Mouse (Mus musculus) forebrain, postnatal 0 days (tissue): ENCODE results near the gene Thsd4. TPM values are rescaled to one million over a fixed set of nuclear protein-coding genes. Genes with fewer than 3 reads are reported as not detected.

Experiments used
- ATAC-seq: fragments of 200-750 bp; cut with Nextera tagmentation; 2 replicates; pipeline ENCODE4 v1.8.0; 2017; ENCODE audit warnings: mild to moderate bottlenecking, moderate library complexity
- DNase-seq: peaks from one replicate; pipeline ENCODE4 v3.0.0-alpha.2; 2015
- H3K27ac ChIP-seq: fragments of 300-500 bp; sonication (generic); 2 replicates; pipeline ENCODE4 v1.5.1; 2014; ENCODE audit warnings: low read depth, mild to moderate bottlenecking, antibody characterized with exemption, low read length, moderate library complexity, mixed read lengths
- H3K27me3 ChIP-seq: fragments of 300-500 bp; sonication (generic); 2 replicates; pipeline ENCODE4 v1.6.1; 2014; ENCODE audit warnings: mild to moderate bottlenecking, low read length, mixed read lengths; ENCODE audit not compliant: insufficient read depth
- H3K36me3 ChIP-seq: fragments of 300-500 bp; sonication (generic); 2 replicates; pipeline ENCODE4 v1.6.1; 2014; ENCODE audit warnings: mild to moderate bottlenecking, moderate library complexity; ENCODE audit not compliant: insufficient read depth
- H3K4me1 ChIP-seq: fragments of 300-500 bp; sonication (generic); 2 replicates; pipeline ENCODE4 v1.6.1; 2014; ENCODE audit warnings: antibody characterized with exemption; ENCODE audit not compliant: insufficient read depth
- H3K4me2 ChIP-seq: fragments of 300-500 bp; sonication (generic); 2 replicates; pipeline ENCODE4 v1.6.1; 2014; ENCODE audit warnings: low read depth, mild to moderate bottlenecking, moderate library complexity
- H3K4me3 ChIP-seq: fragments of 300-500 bp; sonication (generic); 2 replicates; pipeline ENCODE4 v1.5.1; 2014; ENCODE audit warnings: low read depth, low read length, mixed read lengths
- H3K9ac ChIP-seq: fragments of 300-500 bp; sonication (generic); 2 replicates; pipeline ENCODE4 v1.6.1; 2014; ENCODE audit warnings: mild to moderate bottlenecking
- H3K9me3 ChIP-seq: fragments of 300-500 bp; sonication (generic); 2 replicates; pipeline ENCODE4 v1.6.1; 2016; ENCODE audit warnings: low read length
- CTCF ChIP-seq: sonication (generic); IDR thresholded peaks from 2 replicates; pipeline ENCODE4 v1.5.1; 2016; ENCODE audit warnings: antibody characterized with exemption, control low read depth, low read depth
- WGBS: fragments of 180-500 bp; shearing (Covaris S2); extraction: QIAGEN DNeasy Blood & Tissue Kit; methylation state at CpG from one replicate; pipeline ENCODE4 v1.1.7; 2014; 5-methylcytosine and 5-hydroxymethylcytosine counted together
- polyA plus RNA-seq: library from polyadenylated mRNA; unstranded; fragments of >200 nt; fragmentation: Nextera tagmentation; extraction: Ambion mirVana; gene quantifications from 2 replicates; pipeline ENCODE4 v1.2.1, GENCODE M21; 2015
- total RNA-seq: library from RNA; depleted of rRNA; stranded (reverse); fragments of >200 nt; gene quantifications from 2 replicates; pipeline ENCODE4 v1.2.3, GENCODE M21; 2014

Gene Thsd4
- total and polyA plus RNA-seq, 2 experiments from 2014 or later, result 3.5 to 14.2 TPM

- Histone ChIP-seq H3K4me3 (no peak overlapping the region), H3K27me3 (no peaks in the 10 kb centered on the region), H3K27ac (no peak overlapping the region), H3K4me1 (no peaks in the 10 kb centered on the region), H3K36me3 (no peaks in the 10 kb centered on the region), H3K9ac (no peak overlapping the region), H3K4me2 (no peak overlapping the region), H3K9me3 (no peaks in the 10 kb centered on the region)
- ATAC-seq, result no peak
- WGBS, result 63% methylated on average over 6 of the region's 6 CpGs
- no peak for DNase-seq
- no peak for TF ChIP-seq CTCF
Observed at GRCm38 (mm10) chr9:59955692-59956091, 566.2 kb downstream of the Thsd4 start.

GRCm38 (mm10) chr9:59955199-59955598 lies 566.6 kb downstream of the Thsd4 start:
- no peak for TF ChIP-seq CTCF
- H3K36me3 ChIP-seq, result no peaks in the 10 kb centered on the region
- H3K9ac ChIP-seq, result no peak overlapping the region
- no peak overlapping the region for H3K4me2 ChIP-seq
- H3K4me3 ChIP-seq, result no peak overlapping the region
- H3K27me3 ChIP-seq, result no peaks in the 10 kb centered on the region
- H3K9me3 ChIP-seq, result no peaks in the 10 kb centered on the region
- no peak for DNase-seq
- ATAC-seq, result no peak
- H3K27ac ChIP-seq, result no peak overlapping the region
- WGBS, result 57% methylated on average over 3 of the region's 3 CpGs
- H3K4me1 ChIP-seq, result no peaks in the 10 kb centered on the region

- no peak for TF ChIP-seq CTCF
- no peaks in the 10 kb centered on the region for H3K4me1 ChIP-seq
- H3K9me3 ChIP-seq, result no peaks in the 10 kb centered on the region
- DNase-seq, result no peak
- no peak overlapping the region for H3K27ac ChIP-seq
- H3K9ac ChIP-seq, result no peak overlapping the region
- WGBS, result 85% methylated on average over 7 of the region's 7 CpGs
- H3K36me3 ChIP-seq, result no peaks in the 10 kb centered on the region
- no peaks in the 10 kb centered on the region for H3K27me3 ChIP-seq
- H3K4me2 ChIP-seq, result no peak overlapping the region
- no peak overlapping the region for H3K4me3 ChIP-seq
- no peak for ATAC-seq
Observed at GRCm38 (mm10) chr9:59953556-59953955, 568.3 kb downstream of the Thsd4 start.

GRCm38 (mm10) chr9:59952515-59953070 lies 569.3 kb downstream of the Thsd4 start:
- Histone ChIP-seq H3K27me3 (no peaks in the 10 kb centered on the region), H3K4me1 (no peaks in the 10 kb centered on the region), H3K36me3 (no peaks in the 10 kb centered on the region), H3K4me2 (no peak overlapping the region), H3K9ac (no peak overlapping the region), H3K9me3 (no peaks in the 10 kb centered on the region), H3K4me3 (no peak overlapping the region), H3K27ac (no peak overlapping the region)
- ATAC-seq (no peak), DNase-seq (no peak)
- 61% methylated on average over 8 of the region's 8 CpGs for WGBS
- TF ChIP-seq CTCF, result no peak

GRCm38 (mm10) chr9:59951943-59952342 lies 569.9 kb downstream of the Thsd4 start:
- ATAC-seq (no peak), DNase-seq (no peak)
- Histone ChIP-seq H3K9ac (no peak overlapping the region), H3K36me3 (no peaks in the 10 kb centered on the region), H3K4me2 (no peak overlapping the region), H3K27me3 (no peaks in the 10 kb centered on the region), H3K9me3 (no peaks in the 10 kb centered on the region), H3K4me1 (no peaks in the 10 kb centered on the region), H3K27ac (no peak overlapping the region), H3K4me3 (no peak overlapping the region)
- TF ChIP-seq CTCF, result no peak
- whole genome bisulfite sequencing, result 79% methylated on average over 4 of the region's 4 CpGs

GRCm38 (mm10) chr9:59951001-59951750 lies 570.7 kb downstream of the Thsd4 start:
- Histone ChIP-seq H3K27ac (no peak overlapping the region), H3K4me1 (no peaks in the 10 kb centered on the region), H3K4me3 (no peak overlapping the region), H3K9ac (no peak overlapping the region), H3K27me3 (no peaks in the 10 kb centered on the region), H3K36me3 (no peaks in the 10 kb centered on the region), H3K9me3 (no peaks in the 10 kb centered on the region), H3K4me2 (no peak overlapping the region)
- ATAC-seq (no peak), DNase-seq (no peak)
- no peak for TF ChIP-seq CTCF
- WGBS, result 90% methylated on average over 9 of the region's 9 CpGs

GRCm38 (mm10) chr9:59949981-59950380 lies 571.9 kb downstream of the Thsd4 start:
- no peak for TF ChIP-seq CTCF
- DNase-seq, result no peak
- no peak overlapping the region for H3K4me2 ChIP-seq
- 90% methylated on average over 5 of the region's 5 CpGs for WGBS
- no peak overlapping the region for H3K4me3 ChIP-seq
- ATAC-seq, result no peak
- H3K36me3 ChIP-seq, result no peaks in the 10 kb centered on the region
- H3K9me3 ChIP-seq, result no peaks in the 10 kb centered on the region
- no peaks in the 10 kb centered on the region for H3K4me1 ChIP-seq
- no peaks in the 10 kb centered on the region for H3K27me3 ChIP-seq
- no peak overlapping the region for H3K27ac ChIP-seq
- H3K9ac ChIP-seq, result no peak overlapping the region
